Mouse (Mus musculus) CH12.LX (cell line): ENCODE measurements around the gene Olfr143.

Experiments
- GABPA ChIP-seq: IDR thresholded peaks from 2 replicates; pipeline ENCODE4 v1.6.1; 2012; ENCODE audit warnings: low read depth, low read length, improper control_type of control experiment, inconsistent platforms; ENCODE audit not compliant: insufficient replicate concordance
- POLR2AphosphoS2 ChIP-seq: IDR thresholded peaks from 2 replicates; pipeline ENCODE4 v1.6.1; 2011; ENCODE audit warnings: low read depth, low read length, improper control_type of control experiment
- TBP ChIP-seq: conservative IDR thresholded peaks from 2 replicates; pipeline ENCODE4 v1.6.1; 2011; ENCODE audit warnings: low read depth, low read length, improper control_type of control experiment
- TCF12 ChIP-seq: IDR thresholded peaks from 2 replicates; pipeline ENCODE4 v1.6.1; 2014; ENCODE audit warnings: low read depth, mild to moderate bottlenecking, inconsistent platforms, low read length, improper control_type of control experiment

DNA sequence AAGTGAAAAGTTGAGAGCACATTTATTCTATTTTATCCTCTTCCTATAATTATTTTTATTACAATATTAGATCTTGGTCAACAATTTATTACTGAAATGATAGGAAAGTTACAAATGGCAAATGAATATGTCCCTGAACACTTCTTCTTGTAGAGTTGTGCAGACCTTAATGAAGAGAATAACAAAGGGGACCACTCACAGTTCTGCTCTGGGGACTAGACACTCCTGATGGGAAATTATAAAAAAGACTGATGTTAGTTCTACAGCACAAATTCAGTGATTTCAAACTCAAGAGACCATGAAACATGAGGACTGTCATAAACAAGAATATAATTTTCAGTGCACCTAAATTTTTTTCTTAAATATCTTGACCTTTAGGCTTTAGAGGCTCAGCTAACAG, at the start of gene Olfr143:
- TF ChIP-seq TCF12: no peak
- no peak for TF ChIP-seq POLR2AphosphoS2
- TF ChIP-seq TBP: no peak
- TF ChIP-seq GABPA: no peak
